Mouse (Mus musculus): Measurements from ENCODE around the gene Col12a1.
"Not testable (repeated sequence)": the region's sequence is repeated elsewhere in the genome, so short reads cannot be mapped to it uniquely, and the experiment has no call there.

DNA sequence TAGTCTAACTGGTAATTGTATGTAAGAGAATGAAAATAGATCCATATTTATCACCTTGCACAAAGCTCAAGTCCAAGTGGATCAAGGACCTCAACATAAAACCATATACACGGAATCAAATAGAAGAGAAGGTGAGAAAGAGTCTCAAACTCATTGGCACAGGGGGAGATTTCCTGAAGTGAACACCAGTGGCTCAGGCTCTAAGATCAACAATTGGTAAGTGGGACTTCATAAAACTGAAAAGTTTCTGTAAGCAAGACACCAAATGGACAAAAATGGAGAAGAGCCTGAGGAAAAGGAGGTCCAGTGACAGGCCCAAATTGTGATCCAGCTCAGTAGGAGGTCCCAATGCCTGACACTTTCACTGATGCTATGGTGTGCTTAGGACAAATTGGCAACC, 49.8 kb downstream of the Col12a1 start:
- TF ChIP-seq POLR2A (IDR thresholded peaks at IDR 0.05; ENCODE audit: borderline replicate concordance, insufficient read depth, low read length); CTCF (IDR thresholded peaks at IDR 0.05; ENCODE audit: borderline replicate concordance, insufficient read depth, low read depth, low read length): not testable (repeated sequence)
